In the genomic region with DNA sequence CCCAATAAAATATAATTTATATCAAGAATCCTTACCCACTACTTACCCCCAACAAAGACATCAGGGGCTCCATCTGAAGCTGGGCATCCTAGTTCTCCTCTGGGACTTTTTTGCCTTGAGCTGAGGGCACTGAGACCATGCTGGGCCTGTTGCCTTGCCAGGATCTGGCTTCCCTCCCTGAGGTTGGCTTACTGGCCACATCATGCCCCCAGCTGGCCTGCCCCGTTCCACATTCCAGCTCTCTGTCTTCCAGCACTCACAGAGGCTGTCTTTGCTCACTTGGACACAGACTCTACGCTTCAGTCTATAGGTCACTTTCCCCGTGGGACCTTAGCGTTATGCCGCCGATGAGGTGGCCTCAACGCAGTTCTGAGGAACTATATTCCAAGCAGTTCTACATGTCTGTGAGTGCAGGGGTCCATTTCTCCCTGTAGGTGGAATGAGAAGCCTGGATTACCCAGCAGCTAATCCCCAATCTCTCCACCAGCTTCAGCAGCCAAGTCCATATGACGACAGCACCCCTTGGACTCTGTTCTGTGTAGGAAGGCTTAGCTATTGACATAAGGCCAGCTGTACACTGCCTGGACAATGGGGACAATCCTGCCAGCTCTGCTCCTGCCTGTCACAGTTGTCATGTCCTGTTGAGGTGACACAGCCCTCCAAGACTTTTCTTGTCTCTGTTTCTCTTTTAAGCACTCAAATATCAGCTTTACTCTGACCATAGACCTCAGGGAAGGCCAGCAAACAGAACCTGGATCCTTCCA, we compare ENCODE assay signal across 12 mouse cellular contexts.
A peak's percentile ranks its signal among the peaks of the same experiment; 100 is the strongest.
DNase-seq lines count a peak whose midpoint lies in the region; ATAC-seq and TF ChIP-seq lines count a peak whose summit lies in the region.
"Had no signal": no experiment of that assay in that cellular context is flagged by ENCODE, and none has a peak within 500 bp of the region (broad histone marks: within the 10 kb centered on the region; RNA-seq: fewer than 3 reads in every experiment).

No protein-coding gene starts in this region.

- peaks cover 15% of the 10 kb centered on the region for H3K4me1 ChIP-seq in hindbrain, embryonic 12.5 days

- no peak for DNase-seq in layer of hippocampus, adult 2 months (ENCODE audit: low spot score in 2 of 2)
- DNase-seq in layer of hippocampus, adult 18-20 months (ENCODE audit: low spot score in 2 of 2), result no peak
- peak; percentile 74 for DNase-seq in gastrocnemius, adult 2 months
- no peak for DNase-seq in spleen, adult 18-20 months
- DNase-seq in layer of hippocampus, adult 8-10 months (ENCODE audit: low spot score in 2 of 2), result no peak
- DNase-seq: adrenal gland, postnatal 25 days; layer of hippocampus, adult 9-11 months had no signal

- peaks cover 18% of the 10 kb centered on the region; the same call in 1 of the 2 replicates for H3K27me3 ChIP-seq in hindbrain, embryonic 12.5 days
- no peaks in the 10 kb centered on the region for H3K27me3 ChIP-seq in myocyte (ENCODE audit: control insufficient read depth, insufficient read depth, insufficient read length)
- H3K27me3 ChIP-seq: lung, embryonic 15.5 days had no signal

- no peak overlapping the region for H3K9ac ChIP-seq in hindbrain, embryonic 12.5 days
- H3K9ac ChIP-seq: lung, embryonic 15.5 days had no signal

- TF ChIP-seq CTCF in layer of hippocampus, adult 2 months (conservative IDR thresholded peaks at IDR 0.05), result peak; percentile 17; the same call in 1 of the 2 replicates
- TF ChIP-seq CTCF in gastrocnemius, adult 2 months (IDR thresholded peaks at IDR 0.05), result peak; percentile 14; the same call in 1 of the 2 replicates

- TF ChIP-seq POLR2A in myocyte (IDR thresholded peaks at IDR 0.05; ENCODE audit: insufficient read length, low read depth), result no peak

- intact Hi-C loops in gastrocnemius, adult 2 months (cut with DNase I), result no loop called here

- no peaks in the 10 kb centered on the region for H3K79me2 ChIP-seq in myocyte (ENCODE audit: control insufficient read depth, insufficient read depth)

- H3K36me3 ChIP-seq in hindbrain, embryonic 12.5 days, result no peaks in the 10 kb centered on the region
- no peaks in the 10 kb centered on the region for H3K36me3 ChIP-seq in myocyte (ENCODE audit: control insufficient read depth, insufficient read depth)
- H3K36me3 ChIP-seq: lung, embryonic 15.5 days had no signal

- no peak overlapping the region for H3K4me3 ChIP-seq in layer of hippocampus, adult 2 months
- H3K4me3 ChIP-seq in gastrocnemius, adult 2 months, result no peak overlapping the region
- no peak overlapping the region for H3K4me3 ChIP-seq in hindbrain, embryonic 12.5 days
- no peak overlapping the region for H3K4me3 ChIP-seq in myocyte
- H3K4me3 ChIP-seq: lung, embryonic 15.5 days had no signal

- no peaks in the 10 kb centered on the region for H3K9me3 ChIP-seq in hindbrain, embryonic 12.5 days (replicated peaks)
- H3K9me3 ChIP-seq: lung, embryonic 15.5 days had no signal

- no peak overlapping the region for H3ac ChIP-seq in myocyte (ENCODE audit: control insufficient read depth, insufficient read length)

- WGBS in hindbrain, embryonic 12.5 days, result 85% methylated on average over 8 of the region's 8 CpGs

- no peak overlapping the region for H3K27ac ChIP-seq in layer of hippocampus, adult 2 months
- peak overlapping the region; percentile 38 for H3K27ac ChIP-seq in gastrocnemius, adult 2 months
- H3K27ac ChIP-seq in hindbrain, embryonic 12.5 days, result no peak overlapping the region
- H3K27ac ChIP-seq: lung, embryonic 15.5 days had no signal

- ATAC-seq in hindbrain, embryonic 12.5 days (ENCODE audit: low FRiP score), result 0 out of 2 replicates have a peak, but pooled peaks have one; percentile 19
- ATAC-seq: forebrain, embryonic 16.5 days; inflammation-experienced regulatory T-cells, adult 6 months had no signal

- H3K4me2 ChIP-seq in hindbrain, embryonic 12.5 days (replicated peaks), result no peak overlapping the region
- H3K4me2 ChIP-seq in myocyte (ENCODE audit: low read depth), result peak overlapping the region; percentile 3
- H3K4me2 ChIP-seq: lung, embryonic 15.5 days had no signal

TF ChIP-seq in myocyte, 11 proteins besides CTCF, POLR2A, EP300 and RAD21:
- TF ChIP-seq TCF3 (IDR thresholded peaks at IDR 0.05; ENCODE audit: insufficient read length, low read depth), result no peak
- no peak for TF ChIP-seq TCF12 (IDR thresholded peaks at IDR 0.05; ENCODE audit: insufficient read depth, poor library complexity, severe bottlenecking)
- no peak for TF ChIP-seq SRF (IDR thresholded peaks at IDR 0.05; ENCODE audit: control insufficient read depth, insufficient read length, low read depth)
- TF ChIP-seq E2F4 (IDR thresholded peaks at IDR 0.05; ENCODE audit: insufficient read depth), result no peak
- TF ChIP-seq CEBPB (IDR thresholded peaks at IDR 0.05; ENCODE audit: insufficient read depth, poor library complexity, severe bottlenecking), result no peak
- TF ChIP-seq MAX (IDR thresholded peaks at IDR 0.05; ENCODE audit: low read depth), result no peak
- no peak for TF ChIP-seq USF1 (IDR thresholded peaks at IDR 0.05; ENCODE audit: low read depth)
- TF ChIP-seq MYOD1 (IDR thresholded peaks at IDR 0.05; ENCODE audit: control insufficient read depth in 1 of 3, insufficient read length in 2 of 3, low read depth in 2 of 3), result peak in 1 of 3 experiments; percentile 46
- peak in 2 of 3 experiments; percentile 26 to 73 for TF ChIP-seq MYOG (IDR thresholded peaks at IDR 0.05; ENCODE audit: control insufficient read depth in 1 of 3, insufficient read depth in 1 of 3, insufficient read length in 2 of 3, low read depth in 2 of 3)
- TF ChIP-seq POLR2AphosphoS2 (IDR thresholded peaks at IDR 0.05; ENCODE audit: insufficient read length, low read depth), result no peak
